Mouse (Mus musculus) regulatory T cell (primary cell): Measurements from ENCODE around the gene A1cf.

ENCODE experiments used
- in situ Hi-C: fragments of 300-600 bp; cut with MboI, MseI; formaldehyde crosslinking; loops from one replicate; pipeline ENCODE4 v1.15.1; 2025; ENCODE audit warnings: high pct_unique_total_duplicates

The A1cf gene

DNA sequence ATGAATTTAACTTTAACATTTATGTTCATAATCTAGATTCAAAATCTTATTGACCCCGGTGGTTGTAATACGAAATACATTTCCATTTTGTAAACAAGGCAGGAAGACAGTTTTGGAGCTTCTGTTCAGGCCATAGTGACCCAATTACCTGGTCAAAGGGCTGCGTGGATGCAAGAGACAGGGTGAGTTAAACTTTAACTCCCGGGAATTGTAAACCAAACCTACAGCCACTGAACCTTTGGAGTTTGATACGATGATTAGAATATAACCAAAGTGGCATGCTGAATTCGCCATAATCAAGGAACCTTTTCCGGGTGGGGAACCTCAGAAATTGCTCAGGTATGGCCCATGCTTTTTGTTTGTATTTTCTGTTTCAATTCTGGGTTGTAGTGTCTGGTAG lies at the start of gene A1cf:
Gene A1cf (plus strand): TSS at position 244 of the 400 bp plus-strand sequence.
- in situ Hi-C loops, result loop anchor here (5.0 kb wide), 1 partner anchor 659 kb away; no protein-coding TSS in a partner anchor

- in situ Hi-C loops, result no loop called here
Observed at GRCm38 (mm10) chr19:31834250-31834649, 34.3 kb upstream of the A1cf start.

DNA sequence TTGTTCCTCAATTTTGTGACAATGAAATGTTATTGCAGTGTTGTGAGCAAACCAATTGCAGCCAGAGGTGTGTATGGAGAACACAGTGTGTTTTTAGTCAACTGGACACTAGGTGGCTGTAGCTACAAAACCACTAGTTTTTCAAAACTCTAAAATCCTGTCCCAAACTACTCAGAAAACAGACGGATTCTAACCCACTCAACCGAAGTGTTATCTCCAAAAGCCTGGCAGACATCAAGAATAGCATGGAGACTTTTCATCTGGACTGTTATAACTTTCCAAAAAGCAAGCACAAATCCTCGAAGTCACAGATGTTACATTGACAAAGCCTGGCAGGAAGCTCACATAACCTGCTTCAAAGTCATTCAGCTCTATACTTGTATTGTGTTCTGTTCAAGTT lies 6.7 kb upstream of the A1cf start:
- in situ Hi-C loops, result no loop called here

GRCm38 (mm10) chr19:31862512-31863249 lies 5.9 kb upstream of the A1cf start:
- in situ Hi-C loops, result no loop called here

DNA sequence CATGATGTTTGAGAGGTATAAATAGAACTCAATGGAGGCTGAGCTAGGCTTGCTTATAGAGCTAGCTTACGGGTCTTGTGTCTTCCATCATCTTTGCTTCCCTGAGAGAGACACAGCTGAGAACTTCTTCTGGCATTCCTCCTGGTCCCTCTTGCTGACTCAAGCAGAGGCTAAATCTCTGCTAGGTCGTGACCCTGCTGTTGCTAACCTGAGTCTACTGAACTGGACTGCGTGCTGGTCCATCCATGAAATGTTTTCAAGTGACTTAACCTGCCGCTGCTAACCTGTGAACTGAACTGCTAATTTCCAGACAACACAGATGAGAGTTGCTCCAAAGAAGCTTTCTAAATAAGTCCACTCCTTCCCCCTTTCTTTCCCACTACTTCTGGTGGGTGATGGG lies 3.1 kb upstream of the A1cf start:
- in situ Hi-C loops, result loop anchor here (5.0 kb wide), 1 partner anchor 662 kb away; no protein-coding TSS in a partner anchor

DNA sequence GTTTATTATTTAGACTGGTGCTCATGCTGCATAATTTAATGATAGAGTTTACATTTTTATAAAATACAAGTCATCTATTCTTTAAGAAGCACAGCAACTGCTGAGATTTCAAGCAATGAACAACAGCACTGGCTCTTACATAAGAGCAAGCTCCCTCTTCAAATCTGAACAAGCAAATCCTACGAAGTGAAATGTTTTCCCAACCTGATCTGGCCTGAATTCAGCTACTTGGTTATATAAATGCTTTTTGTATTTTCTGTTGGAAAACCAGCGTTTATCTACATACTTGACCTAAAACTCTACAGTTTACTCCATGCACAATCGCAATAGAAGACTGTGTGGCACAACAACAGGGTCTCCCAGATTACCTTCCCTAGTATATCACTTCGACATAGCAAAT lies 488 bp upstream of the A1cf start:
- in situ Hi-C loops, result loop anchor here (5.0 kb wide), 1 partner anchor 659 kb away; no protein-coding TSS in a partner anchor

- in situ Hi-C loops, result loop anchor here (5.0 kb wide), 1 partner anchor 658 kb away; no protein-coding TSS in a partner anchor
Observed at GRCm38 (mm10) chr19:31868971-31869370, 407 bp downstream of the A1cf start.

DNA sequence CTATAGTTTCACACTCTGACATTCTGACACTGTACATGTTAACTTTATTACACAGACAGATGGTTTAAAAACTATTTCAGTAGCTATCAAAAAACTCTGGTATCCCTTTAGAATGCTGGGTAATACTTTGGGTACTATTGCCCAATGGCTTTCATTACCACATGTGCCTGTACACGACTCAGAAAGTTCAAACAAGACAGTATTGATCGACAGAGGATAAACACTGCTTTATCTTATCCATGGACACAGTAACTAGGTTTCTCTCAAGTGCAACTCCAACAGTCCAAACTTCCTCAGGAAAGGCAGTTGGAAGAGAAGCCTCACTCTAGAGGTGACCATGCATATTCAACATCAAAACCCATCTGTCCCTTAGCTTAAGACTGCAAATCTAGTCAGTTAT lies 2.8 kb downstream of the A1cf start:
- in situ Hi-C loops, result no loop called here

GRCm38 (mm10) chr19:31877968-31878367 lies 9.4 kb downstream of the A1cf start:
- in situ Hi-C loops, result loop anchor here (5.0 kb wide), 1 partner anchor 69 kb away; no protein-coding TSS in a partner anchor

GRCm38 (mm10) chr19:31884594-31884993 lies 16.0 kb downstream of the A1cf start:
- in situ Hi-C loops, result no loop called here

- in situ Hi-C loops, result no loop called here
Observed at GRCm38 (mm10) chr19:31887275-31887674, 18.7 kb downstream of the A1cf start.

- in situ Hi-C loops, result no loop called here
Observed at GRCm38 (mm10) chr19:31889988-31890387, 21.4 kb downstream of the A1cf start.

DNA sequence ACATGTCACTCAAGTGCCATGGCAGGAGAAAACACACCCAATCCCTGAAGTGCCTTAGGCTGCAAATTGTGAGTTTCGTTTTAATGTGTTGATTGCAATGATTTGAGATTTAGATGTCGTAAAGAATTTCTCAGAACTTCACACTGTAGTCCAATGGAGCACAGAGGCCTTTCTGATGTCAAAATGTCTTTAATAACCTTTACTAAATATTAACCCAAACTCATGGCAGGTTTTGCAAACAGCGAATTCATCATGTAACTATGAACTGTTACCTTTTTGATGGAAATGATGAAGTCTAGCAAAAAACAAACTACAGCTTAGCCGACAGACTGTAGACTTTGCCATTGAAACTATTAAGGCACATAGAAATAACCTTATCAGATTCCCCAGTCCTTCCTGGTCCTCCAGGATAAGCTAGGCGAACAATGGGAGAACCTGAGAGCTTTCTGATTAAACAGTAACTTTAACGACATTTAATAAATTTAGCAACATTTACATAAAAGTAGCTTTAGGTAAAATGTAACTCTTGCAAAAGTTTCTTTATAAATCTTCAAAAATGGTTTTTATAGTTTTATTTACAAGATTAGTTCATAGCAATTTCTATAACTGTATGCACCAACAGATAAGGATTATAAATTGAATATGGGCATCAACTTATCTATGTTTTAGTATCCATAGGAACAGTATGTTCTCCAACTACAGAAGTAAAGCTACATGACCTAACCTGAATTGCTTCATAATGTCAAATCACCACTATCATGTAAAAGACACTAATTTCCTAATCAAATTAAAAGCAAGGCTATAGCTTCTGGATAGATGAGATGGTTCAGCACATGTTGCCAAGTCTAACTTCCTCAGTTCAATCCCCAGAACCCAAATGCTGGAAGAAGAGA lies 22.7 kb downstream of the A1cf start:
- in situ Hi-C loops, result no loop called here

- in situ Hi-C loops, result no loop called here
Observed at GRCm38 (mm10) chr19:31895971-31896370, 27.4 kb downstream of the A1cf start.

GRCm38 (mm10) chr19:31896711-31897110 lies 28.1 kb downstream of the A1cf start:
- in situ Hi-C loops, result no loop called here

DNA sequence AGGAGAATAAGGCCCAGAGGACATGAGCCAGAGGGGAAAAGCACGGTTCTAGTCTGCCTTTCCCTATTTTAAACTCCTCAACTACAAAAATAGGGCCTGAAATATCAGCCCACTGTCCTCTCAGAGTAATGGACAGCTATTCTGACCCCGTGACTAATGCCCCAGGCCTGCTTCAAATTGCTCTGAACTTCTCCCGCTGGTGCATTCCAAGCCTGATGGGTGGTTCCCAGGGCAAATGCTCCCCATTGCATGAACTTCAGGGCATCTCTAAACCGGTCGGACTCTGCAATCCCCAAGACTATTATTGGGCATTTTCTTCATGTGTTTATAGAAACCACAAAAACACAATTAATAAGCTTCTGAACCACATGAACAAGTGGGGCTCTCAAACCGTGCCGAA lies 37.1 kb downstream of the A1cf start:
- in situ Hi-C loops, result no loop called here

DNA sequence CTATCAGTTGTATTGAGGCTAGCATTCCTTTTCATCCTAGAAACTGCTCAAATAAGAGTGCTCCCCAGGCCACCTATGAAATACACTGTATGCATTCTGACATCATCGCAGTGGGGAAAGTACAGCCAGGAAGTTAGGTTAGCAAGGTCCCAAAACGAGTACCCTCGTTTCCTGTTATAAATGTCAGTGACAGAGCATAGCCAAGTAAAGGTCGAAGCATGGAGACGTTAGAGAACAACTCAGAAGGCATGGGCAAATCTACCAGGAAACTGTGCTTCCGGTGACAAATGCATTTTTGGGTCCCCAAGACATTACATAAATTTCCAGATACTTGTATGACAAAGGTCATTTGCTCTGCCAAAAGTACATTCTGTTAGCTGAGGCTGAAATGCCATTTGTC lies 41.9 kb downstream of the A1cf start:
- in situ Hi-C loops, result loop anchor here (10.0 kb wide), 1 partner anchor 364 kb away; no protein-coding TSS in a partner anchor

- in situ Hi-C loops, result loop anchor here (10.0 kb wide), 1 partner anchor 361 kb away; no protein-coding TSS in a partner anchor
Observed at GRCm38 (mm10) chr19:31913946-31914345, 45.4 kb downstream of the A1cf start.

DNA sequence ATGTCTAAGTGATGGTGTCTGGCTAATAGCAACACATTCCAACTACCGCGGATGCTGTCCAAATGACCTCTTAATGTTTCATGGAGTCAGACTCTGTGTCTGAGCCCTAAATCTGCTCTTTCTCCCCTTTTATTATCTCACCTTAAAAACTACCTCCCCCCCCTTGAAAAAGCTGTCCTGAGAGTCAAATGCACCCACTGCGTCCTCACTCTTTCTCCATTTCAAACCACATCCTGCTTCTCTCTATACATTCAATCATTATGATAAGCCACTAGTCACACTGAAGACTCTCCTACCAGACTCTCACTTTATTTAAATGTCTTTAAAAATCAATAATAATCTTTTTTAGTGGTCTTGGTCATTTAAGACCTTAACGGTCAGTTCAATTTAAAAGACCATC lies 51.8 kb downstream of the A1cf start:
- in situ Hi-C loops, result no loop called here

GRCm38 (mm10) chr19:31921852-31922251 lies 53.3 kb downstream of the A1cf start:
- in situ Hi-C loops, result no loop called here

DNA sequence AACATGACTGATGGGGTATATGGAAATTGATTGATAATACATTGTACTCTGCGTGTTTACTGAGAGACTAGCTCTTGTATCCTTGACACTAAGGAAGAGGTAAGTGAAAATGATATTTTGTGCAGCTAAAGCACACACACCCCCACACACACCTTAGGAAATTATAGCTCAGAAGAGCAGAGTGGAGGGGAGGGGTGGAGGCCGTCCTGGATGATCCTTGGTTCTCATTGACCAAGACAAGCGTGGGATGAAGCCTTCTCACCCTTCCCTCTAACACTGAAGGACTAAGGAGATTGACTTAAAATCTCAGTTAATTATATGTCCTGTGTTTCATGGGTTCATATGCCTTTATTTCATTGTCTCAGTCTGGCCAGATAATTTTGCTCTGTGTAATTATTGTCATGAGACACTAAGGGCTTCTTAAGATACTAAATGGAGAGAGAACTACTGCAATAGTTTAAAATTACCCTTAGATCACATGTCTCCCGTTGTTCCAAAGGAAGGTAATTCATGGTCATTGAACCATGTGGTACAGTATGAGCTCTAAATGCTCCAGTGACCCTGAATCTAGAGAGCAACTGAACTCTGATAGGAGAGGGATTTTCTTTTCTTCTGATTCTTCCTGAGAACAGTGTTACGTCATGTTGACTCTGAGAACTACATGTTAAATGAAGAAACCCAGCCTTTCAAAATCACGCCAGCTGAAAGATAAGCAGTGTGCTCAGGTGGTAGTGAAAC lies 55.2 kb downstream of the A1cf start:
- in situ Hi-C loops, result no loop called here
